Mouse (Mus musculus) liver, adult 2 months (tissue): ENCODE measurements at regions not wholly inside any gene's neighbourhood (a gene's known extent, or its start where the extent isn't known, plus 50 kb on each side); places are given as distances from the start of the nearest gene placed in this dataset.
A peak's percentile ranks its signal among the peaks of the same experiment; 100 is the strongest.

Experiments used
- DNase-seq: peaks from one replicate; pipeline ENCODE4 v3.0.0-alpha.2; 2011; ENCODE audit warnings: low read depth, low spot score; ENCODE audit errors: extremely low read depth
- H3K27ac ChIP-seq: fragments of 200-500 bp; replicated peaks from 2 replicates; pipeline ENCODE4 v1.5.1; 2012; ENCODE audit warnings: low read depth, mild to moderate bottlenecking, control low read depth, inconsistent platforms, low read length; ENCODE audit not compliant: insufficient read depth
- H3K27me3 ChIP-seq: fragments of 200-500 bp; 2 replicates; pipeline ENCODE4 v1.6.1; 2012; ENCODE audit warnings: mild to moderate bottlenecking, moderate library complexity, low read length, inconsistent platforms; ENCODE audit not compliant: control insufficient read depth, insufficient read depth
- H3K36me3 ChIP-seq: fragments of 200-500 bp; 2 replicates; pipeline ENCODE4 v1.6.1; 2012; ENCODE audit warnings: low read length, inconsistent platforms; ENCODE audit not compliant: control insufficient read depth, insufficient read depth
- H3K4me1 ChIP-seq: fragments of 200-500 bp; 2 replicates; pipeline ENCODE4 v1.6.1; 2011; ENCODE audit warnings: low read length; ENCODE audit not compliant: control insufficient read depth, insufficient read depth
- H3K4me3 ChIP-seq: fragments of 200-500 bp; 2 replicates; pipeline ENCODE4 v1.5.1; 2011; ENCODE audit warnings: low read depth, mild to moderate bottlenecking, control low read depth, low read length, moderate library complexity; ENCODE audit not compliant: insufficient read depth
- H3K79me2 ChIP-seq: fragments of 200-500 bp; 2 replicates; pipeline ENCODE4 v1.6.1; 2012; ENCODE audit warnings: inconsistent platforms, mild to moderate bottlenecking, low read length, moderate library complexity; ENCODE audit not compliant: control insufficient read depth, insufficient read depth
- H3K9ac ChIP-seq: fragments of 200-500 bp; 2 replicates; pipeline ENCODE4 v1.6.1; 2012; ENCODE audit warnings: low read depth, mild to moderate bottlenecking, control low read depth, inconsistent platforms, low read length
- CTCF ChIP-seq: fragments of 200-500 bp; IDR thresholded peaks from 2 replicates; pipeline ENCODE4 v1.5.1; 2011; ENCODE audit warnings: low read depth, low read length, control low read depth
- POLR2A ChIP-seq: fragments of 200-500 bp; IDR thresholded peaks from 2 replicates; pipeline ENCODE4 v1.6.1; 2011; ENCODE audit warnings: low read length, control low read depth; ENCODE audit not compliant: insufficient read depth; ENCODE audit errors: extremely low read depth
- WGBS: fragments of 180-500 bp; shearing (Covaris S2); methylation state at CpG from one replicate; pipeline ENCODE4 v1.1.7; 2018; 5-methylcytosine and 5-hydroxymethylcytosine counted together

GRCm38 (mm10) chr8:127932276-127932675 lies 426.1 kb upstream of the Nrp1 start:
- Histone ChIP-seq H3K27ac (no peak overlapping the region), H3K36me3 (no peaks in the 10 kb centered on the region), H3K27me3 (no peaks in the 10 kb centered on the region), H3K4me1 (no peaks in the 10 kb centered on the region), H3K4me3 (no peak overlapping the region), H3K9ac (no peak overlapping the region), H3K79me2 (no peaks in the 10 kb centered on the region)
- WGBS: 85% methylated on average over 1 of the region's 1 CpGs
- no peak for DNase-seq
- TF ChIP-seq POLR2A: no peak
- no peak for TF ChIP-seq CTCF

- H3K27me3 ChIP-seq: no peaks in the 10 kb centered on the region
- H3K4me3 ChIP-seq: no peak overlapping the region
- WGBS: 93% methylated on average over 6 of the region's 6 CpGs
- H3K36me3 ChIP-seq: no peaks in the 10 kb centered on the region
- TF ChIP-seq CTCF: no peak
- TF ChIP-seq POLR2A: no peak
- no peaks in the 10 kb centered on the region for H3K4me1 ChIP-seq
- no peak for DNase-seq
- H3K9ac ChIP-seq: no peak overlapping the region
- no peak overlapping the region for H3K27ac ChIP-seq
- H3K79me2 ChIP-seq: no peaks in the 10 kb centered on the region
Measured at GRCm38 (mm10) chr8:127936792-127937435, 421.5 kb upstream of the Nrp1 start.

- Histone ChIP-seq H3K27me3 (no peaks in the 10 kb centered on the region), H3K4me1 (no peaks in the 10 kb centered on the region; the same call in 1 of the 2 replicates), H3K4me3 (no peak overlapping the region), H3K79me2 (no peaks in the 10 kb centered on the region), H3K36me3 (no peaks in the 10 kb centered on the region), H3K27ac (no peak overlapping the region), H3K9ac (no peak overlapping the region)
- no peak for TF ChIP-seq CTCF
- TF ChIP-seq POLR2A: no peak
- DNase-seq: peak; percentile 36
- WGBS: 46% methylated on average over 7 of the region's 7 CpGs
Measured at GRCm38 (mm10) chr8:127939284-127939985, 419.0 kb upstream of the Nrp1 start.

- no peaks in the 10 kb centered on the region for H3K27me3 ChIP-seq
- no peak overlapping the region for H3K9ac ChIP-seq
- DNase-seq: no peak
- H3K27ac ChIP-seq: no peak overlapping the region
- H3K4me3 ChIP-seq: no peak overlapping the region
- H3K36me3 ChIP-seq: no peaks in the 10 kb centered on the region
- H3K4me1 ChIP-seq: no peaks in the 10 kb centered on the region; the same call in 1 of the 2 replicates
- no peaks in the 10 kb centered on the region for H3K79me2 ChIP-seq
- TF ChIP-seq POLR2A: no peak
- no peak for TF ChIP-seq CTCF
- 50% methylated on average over 5 of the region's 5 CpGs for WGBS
Measured at GRCm38 (mm10) chr8:127939986-127940359, 418.4 kb upstream of the Nrp1 start.

GRCm38 (mm10) chr8:127942319-127942718 lies 416.1 kb upstream of the Nrp1 start:
- Histone ChIP-seq H3K36me3 (no peaks in the 10 kb centered on the region), H3K79me2 (no peaks in the 10 kb centered on the region), H3K4me3 (no peak overlapping the region), H3K9ac (no peak overlapping the region), H3K4me1 (no peaks in the 10 kb centered on the region; the same call in 1 of the 2 replicates), H3K27me3 (no peaks in the 10 kb centered on the region), H3K27ac (no peak overlapping the region)
- peak; percentile 59 for DNase-seq
- TF ChIP-seq POLR2A (no peak), CTCF (no peak)

- Histone ChIP-seq H3K36me3 (no peaks in the 10 kb centered on the region), H3K9ac (no peak overlapping the region), H3K4me1 (no peaks in the 10 kb centered on the region; the same call in 1 of the 2 replicates), H3K27me3 (no peaks in the 10 kb centered on the region), H3K27ac (no peak overlapping the region), H3K4me3 (no peak overlapping the region), H3K79me2 (no peaks in the 10 kb centered on the region)
- TF ChIP-seq CTCF (no peak), POLR2A (no peak)
- no peak for DNase-seq
Measured at GRCm38 (mm10) chr8:127944955-127945498, 413.4 kb upstream of the Nrp1 start.
